Mouse (Mus musculus) embryonic fibroblast, embryonic 13.5 days (primary cell): Measurements from ENCODE around the gene Stat1.

Source experiments
- CTCF ChIP-seq: IDR thresholded peaks from 2 replicates; pipeline ENCODE4 v1.5.1; 2011; ENCODE audit warnings: mild to moderate bottlenecking, control low read depth, low read length, moderate library complexity, borderline replicate concordance; ENCODE audit not compliant: insufficient read depth
- POLR2A ChIP-seq: IDR thresholded peaks from 2 replicates; pipeline ENCODE4 v1.6.1; 2011; ENCODE audit warnings: low read depth, mild to moderate bottlenecking, control low read depth, low read length, moderate library complexity

- TF ChIP-seq POLR2A = no peak
- no peak for TF ChIP-seq CTCF
These were observed 51.5 kb downstream of the Stat1 start for GRCm38 (mm10) chr1:52170747-52171146.
